Mouse (Mus musculus): ENCODE measurements around the gene Nbea.

DNA sequence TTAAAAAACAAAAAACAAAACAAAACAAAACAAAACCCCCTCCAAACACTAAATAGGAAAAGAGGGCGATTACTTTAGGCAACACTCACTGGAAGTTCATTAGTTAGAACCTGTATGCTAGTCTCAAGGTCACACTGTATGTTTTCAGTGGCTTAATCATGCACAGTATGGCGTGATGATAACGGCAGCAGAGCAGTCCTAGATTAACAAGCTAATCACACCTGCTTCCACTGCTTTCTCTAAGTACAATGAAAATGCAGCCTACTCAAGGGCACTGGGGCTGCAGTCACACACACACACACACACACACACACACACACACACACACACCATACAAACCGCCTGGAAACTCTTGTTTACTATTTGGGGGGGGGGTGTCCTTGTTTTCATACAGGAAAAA lies 406.0 kb downstream of the Nbea start:
- TF ChIP-seq CTCF (IDR thresholded peaks at IDR 0.05; ENCODE audit: low read depth) (no peak), EP300 (IDR thresholded peaks at IDR 0.05; ENCODE audit: low read depth) (no peak)

All from heart, postnatal 0 days (tissue).